Mouse (Mus musculus): ENCODE measurements at regions not wholly inside any gene's neighbourhood (a gene's known extent, or its start where the extent isn't known, plus 50 kb on each side); places are given as distances from the start of the nearest gene placed in this dataset.

DNA sequence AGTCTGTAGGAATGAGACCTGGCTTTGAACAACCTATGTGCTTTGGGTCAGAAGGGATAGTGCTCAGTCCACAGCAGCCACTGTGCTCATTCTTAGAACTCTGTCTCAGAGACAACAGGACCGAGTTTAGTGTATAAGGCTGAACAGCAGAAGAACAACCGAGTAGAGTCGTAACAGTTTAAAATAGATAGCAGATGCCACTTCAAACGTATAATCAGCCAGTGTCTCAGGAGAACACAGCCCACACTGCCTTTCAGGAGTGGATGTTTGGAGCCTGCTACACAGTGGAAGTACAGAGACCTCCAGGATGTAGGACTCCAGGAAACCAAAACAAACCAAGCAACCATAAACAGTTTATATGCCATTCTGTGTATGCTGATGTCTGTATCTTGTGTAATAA, 99.0 kb upstream of the Opcml start:
- no peaks in the 10 kb centered on the region for H3K4me1 ChIP-seq (ENCODE audit: control insufficient read depth in 1 of 2, insufficient read depth in 2 of 2, low read length in 2 of 2)
- no peak overlapping the region for H3K4me3 ChIP-seq (ENCODE audit: control insufficient read depth in 1 of 2, insufficient read depth in 1 of 2, low read depth in 2 of 2, low read length in 2 of 2)
- no peak overlapping the region for H3K27ac ChIP-seq (ENCODE audit: control insufficient read depth, low read depth, low read length)
- no peak for TF ChIP-seq MXI1 (IDR thresholded peaks at IDR 0.05; ENCODE audit: low read depth, low read length)
- no peak for TF ChIP-seq TBP (IDR thresholded peaks at IDR 0.05; ENCODE audit: low read depth, low read length)
- no peak for TF ChIP-seq ELF1 (IDR thresholded peaks at IDR 0.05; ENCODE audit: low read depth, low read length)
- no peak for TF ChIP-seq SMC3 (IDR thresholded peaks at IDR 0.05; ENCODE audit: low read depth, low read length)
- no peak for TF ChIP-seq POLR2AphosphoS2 (IDR thresholded peaks at IDR 0.05; ENCODE audit: low read length)
- no peak for TF ChIP-seq MAZ (IDR thresholded peaks at IDR 0.05; ENCODE audit: low read depth, low read length)
- no peak for TF ChIP-seq EP300 (IDR thresholded peaks at IDR 0.05; ENCODE audit: low read depth in 1 of 2, low read length in 2 of 2)
- TF ChIP-seq MAX (IDR thresholded peaks at IDR 0.05; ENCODE audit: low read length) = no peak
- no peak for TF ChIP-seq USF2 (IDR thresholded peaks at IDR 0.05; ENCODE audit: borderline replicate concordance in 1 of 2, insufficient read depth in 1 of 2, low read depth in 1 of 2, low read length in 2 of 2)
- no peak for TF ChIP-seq POLR2AphosphoS5 (IDR thresholded peaks at IDR 0.05; ENCODE audit: borderline replicate concordance, low read depth, low read length)
- TF ChIP-seq MAFK (IDR thresholded peaks at IDR 0.05; ENCODE audit: borderline replicate concordance, low read depth, low read length) = no peak
- no peak for DNase-seq (ENCODE audit: low read depth, low spot score)
- H3K9me3 ChIP-seq (replicated peaks; ENCODE audit: insufficient read depth, low read length) = no peaks in the 10 kb centered on the region
- no peaks in the 10 kb centered on the region for H3K36me3 ChIP-seq (ENCODE audit: control insufficient read depth in 1 of 2, insufficient read depth in 2 of 2, low read length in 2 of 2)
- H3K9ac ChIP-seq (ENCODE audit: control insufficient read depth, low read depth, low read length, poor library complexity, severe bottlenecking) = no peak overlapping the region
- no peaks in the 10 kb centered on the region for H3K79me2 ChIP-seq (ENCODE audit: control insufficient read depth, insufficient read depth, low read length, poor library complexity)
- peaks cover 0 to 1% of the 10 kb centered on the region in 2 experiments; a peak in 2 of 4 replicates for H3K27me3 ChIP-seq (ENCODE audit: control insufficient read depth in 1 of 2, insufficient read depth in 2 of 2, low read length in 2 of 2)

GRCm38 (mm10) chr9:27692751-27693150, 97.8 kb upstream of the Opcml start:
- Histone ChIP-seq H3K9ac (ENCODE audit: control insufficient read depth, low read depth, low read length, poor library complexity, severe bottlenecking) (no peak overlapping the region), H3K27me3 (ENCODE audit: control insufficient read depth in 1 of 2, insufficient read depth in 2 of 2, low read length in 2 of 2) (peaks cover 0 to 1% of the 10 kb centered on the region in 2 experiments; a peak in 2 of 4 replicates), H3K4me1 (ENCODE audit: control insufficient read depth in 1 of 2, insufficient read depth in 2 of 2, low read length in 2 of 2) (no peaks in the 10 kb centered on the region), H3K9me3 (replicated peaks; ENCODE audit: insufficient read depth, low read length) (no peaks in the 10 kb centered on the region), H3K27ac (ENCODE audit: control insufficient read depth, low read depth, low read length) (no peak overlapping the region), H3K36me3 (ENCODE audit: control insufficient read depth in 1 of 2, insufficient read depth in 2 of 2, low read length in 2 of 2) (no peaks in the 10 kb centered on the region), H3K4me3 (ENCODE audit: control insufficient read depth in 1 of 2, insufficient read depth in 1 of 2, low read depth in 2 of 2, low read length in 2 of 2) (no peak overlapping the region), H3K79me2 (ENCODE audit: control insufficient read depth, insufficient read depth, low read length, poor library complexity) (no peaks in the 10 kb centered on the region)
- DNase-seq (ENCODE audit: low read depth, low spot score) = no peak
- TF ChIP-seq SMC3 (IDR thresholded peaks at IDR 0.05; ENCODE audit: low read depth, low read length) (no peak), GABPA (IDR thresholded peaks at IDR 0.05; ENCODE audit: low read depth, low read length) (no peak), TAL1 (IDR thresholded peaks at IDR 0.05; ENCODE audit: low read length) (no peak), TBP (IDR thresholded peaks at IDR 0.05; ENCODE audit: low read depth, low read length) (no peak), MXI1 (IDR thresholded peaks at IDR 0.05; ENCODE audit: low read depth, low read length) (no peak), MAFK (IDR thresholded peaks at IDR 0.05; ENCODE audit: borderline replicate concordance, low read depth, low read length) (no peak), POLR2AphosphoS2 (IDR thresholded peaks at IDR 0.05; ENCODE audit: low read length) (no peak), MYC (IDR thresholded peaks at IDR 0.05; ENCODE audit: low read depth, low read length) (no peak)
